Mouse (Mus musculus) ovary, adult 18-20 months (tissue): ENCODE results near the gene Smarcal1.
A peak's percentile ranks its signal among the peaks of the same experiment; 100 is the strongest.

Source experiments
- DNase-seq: peaks from one replicate; pipeline ENCODE4 v3.0.0; 2022; ENCODE audit warnings: low spot score, mixed read lengths

Smarcal1 gene

DNA sequence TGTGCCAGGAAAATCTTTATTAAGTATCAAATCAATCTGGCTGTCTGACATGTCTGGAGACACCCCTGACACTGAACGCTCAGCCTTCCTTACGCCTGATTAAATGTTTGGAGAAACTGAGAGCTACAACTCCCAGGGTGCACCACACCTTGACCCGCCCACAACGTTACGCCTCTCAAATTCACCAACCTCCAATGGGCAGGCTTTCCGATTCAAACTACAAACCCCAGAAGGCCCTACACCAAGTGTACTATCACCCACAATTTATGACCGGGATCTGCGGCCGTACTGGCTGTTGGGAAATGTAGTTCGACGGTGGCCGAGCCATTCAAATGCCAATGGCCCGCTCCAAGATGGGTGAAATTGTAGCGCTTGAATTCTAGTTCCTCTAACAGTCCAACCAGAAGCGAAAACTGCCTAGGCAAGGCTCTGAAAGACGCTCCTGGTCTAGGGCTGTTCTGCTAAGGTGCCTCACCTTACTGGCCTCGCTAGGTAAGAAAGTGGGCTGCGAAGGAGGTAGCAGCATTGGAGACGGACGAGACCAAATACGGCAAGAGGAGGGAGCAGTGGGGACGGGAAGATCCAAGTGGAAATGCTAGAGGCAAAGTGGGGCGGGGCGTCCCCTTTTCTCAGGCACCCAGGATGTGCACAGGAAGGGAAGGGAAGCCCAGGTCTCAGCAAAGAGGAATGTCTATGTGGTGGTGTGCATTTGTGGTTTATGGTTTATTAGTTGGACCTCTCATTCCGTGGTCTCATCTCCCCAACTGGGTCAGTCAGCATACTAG lies at the start of gene Smarcal1:
TSS of gene Smarcal1 (plus strand) at position 305 of the 785 bp plus-strand sequence.
- DNase-seq: peak; percentile 92

DNA sequence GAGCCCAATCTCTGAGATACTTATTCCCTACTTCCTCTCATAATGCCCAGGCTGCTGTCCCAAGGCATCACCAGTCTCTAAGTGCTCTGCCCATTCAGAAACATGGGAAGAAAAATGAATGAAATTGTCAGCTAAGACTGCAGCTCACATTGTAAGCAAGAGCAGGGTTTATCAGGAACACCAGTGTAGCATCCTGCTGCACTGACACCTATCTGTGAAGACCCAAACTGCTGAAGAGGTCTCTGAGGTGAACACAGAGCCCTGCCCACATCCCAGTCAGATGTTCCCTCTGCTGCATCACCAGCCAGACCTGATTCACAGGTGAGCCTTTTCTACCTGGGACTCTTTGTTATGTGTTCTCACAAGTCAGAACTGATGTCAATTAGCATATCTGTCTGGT lies 49.6 kb upstream of the Smarcal1 start:
- no peak for DNase-seq

GRCm38 (mm10) chr1:72535725-72536571 lies 47.1 kb upstream of the Smarcal1 start:
- DNase-seq: no peak

DNA sequence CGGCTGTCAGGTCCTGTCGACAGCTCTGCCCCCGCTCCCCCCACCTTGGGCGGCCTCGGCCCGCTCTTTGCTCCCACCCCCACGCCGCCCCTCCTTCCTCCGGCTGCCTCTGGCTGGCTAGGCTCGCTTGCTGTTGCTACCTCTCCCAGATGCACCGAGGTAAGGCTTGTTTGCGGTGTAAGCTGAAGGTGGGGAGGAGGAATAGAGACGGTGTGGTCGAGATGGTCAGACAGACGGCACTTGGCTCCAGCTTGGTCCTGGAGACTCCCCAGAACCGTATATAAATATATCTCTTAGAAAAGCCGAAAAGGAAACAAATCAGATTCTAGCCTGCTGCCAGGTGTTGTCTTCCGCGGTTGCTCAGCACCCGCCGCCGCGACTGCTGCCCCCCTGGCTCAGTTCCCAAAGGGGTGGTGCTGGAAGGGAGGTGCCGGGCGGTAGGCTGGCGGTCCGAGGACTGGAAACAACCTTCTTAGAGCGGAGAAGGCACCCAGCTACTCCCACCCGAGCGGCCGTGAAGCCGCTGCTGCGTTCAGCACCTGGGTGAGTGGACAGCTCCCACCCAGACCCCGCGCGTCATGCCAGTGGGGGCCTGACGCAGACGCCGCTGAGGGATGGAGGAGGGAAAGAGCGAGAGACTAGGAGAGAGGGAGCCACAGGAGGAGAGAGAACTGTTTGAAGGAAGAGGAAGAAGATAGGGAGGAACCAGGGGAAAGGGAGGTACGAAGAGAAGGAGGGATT lies 46.3 kb upstream of the Smarcal1 start, which contains the start of gene March4:
TSS of gene March4 (minus strand) at position 320 of the 741 bp plus-strand sequence.
- DNase-seq: peak; percentile 55

DNA sequence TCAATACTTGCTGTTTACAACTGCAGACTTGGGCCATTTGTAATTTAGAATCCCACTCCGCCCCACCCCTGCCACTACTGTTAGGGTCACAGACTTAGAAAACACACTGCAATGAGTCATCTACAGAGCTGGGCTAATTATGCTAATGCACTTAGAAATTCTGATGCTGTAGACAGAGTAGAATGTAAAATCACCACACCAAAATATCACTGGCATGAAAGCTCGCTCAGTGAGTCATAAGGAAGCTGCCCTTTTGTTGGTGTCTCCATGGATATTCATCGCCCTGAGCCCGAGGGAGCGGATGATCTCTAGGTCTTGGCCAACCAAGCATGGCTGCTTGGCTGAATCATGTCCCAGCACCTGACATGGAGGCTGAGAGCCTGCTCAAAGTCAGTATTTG lies 44.8 kb upstream of the Smarcal1 start:
- no peak for DNase-seq

GRCm38 (mm10) chr1:72550317-72550716 lies 32.7 kb upstream of the Smarcal1 start:
- DNase-seq: no peak

GRCm38 (mm10) chr1:72556471-72556870 lies 26.6 kb upstream of the Smarcal1 start:
- no peak for DNase-seq

DNA sequence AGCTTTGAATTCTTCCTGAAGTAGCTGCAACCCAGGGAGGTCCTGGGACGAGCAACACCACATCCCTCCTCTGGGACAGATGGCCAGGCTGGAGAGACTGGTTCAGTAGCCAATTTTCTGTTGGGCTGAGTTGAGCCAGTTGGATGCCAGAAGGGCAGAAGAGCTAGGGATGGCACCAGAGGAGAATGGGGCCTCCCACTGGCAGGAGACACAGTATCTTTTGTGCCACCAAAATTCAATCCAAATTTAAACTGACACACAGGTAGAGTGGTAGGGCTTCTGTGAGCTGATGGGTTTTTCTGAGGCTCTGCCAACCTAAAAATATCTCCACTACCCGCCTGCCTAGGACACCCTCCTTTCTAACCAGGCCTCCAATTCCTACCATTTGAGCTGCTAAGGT lies 24.4 kb upstream of the Smarcal1 start:
- DNase-seq: no peak

GRCm38 (mm10) chr1:72564334-72564962 lies 18.6 kb upstream of the Smarcal1 start:
- no peak for DNase-seq

DNA sequence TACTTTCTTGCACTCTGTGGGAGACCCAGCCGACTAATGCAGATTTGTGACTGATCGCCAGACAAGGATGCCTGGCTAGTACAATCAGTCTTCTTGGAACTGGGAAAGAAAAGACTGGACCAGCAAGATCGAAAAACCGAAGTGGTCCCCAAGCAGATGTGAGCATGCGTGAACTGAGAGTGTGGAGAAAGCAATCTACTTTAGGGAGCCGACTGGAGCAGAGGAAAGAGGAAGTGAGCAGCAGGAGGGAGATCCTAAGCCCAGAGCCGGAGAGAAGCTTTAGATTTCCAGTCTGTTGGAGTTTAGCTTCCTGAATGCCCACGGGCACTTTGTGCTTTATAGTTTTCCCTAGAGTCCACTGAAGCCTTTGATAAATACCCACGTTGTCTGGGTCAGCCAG lies 16.0 kb upstream of the Smarcal1 start:
- no peak for DNase-seq

GRCm38 (mm10) chr1:72568725-72569124 lies 14.3 kb upstream of the Smarcal1 start:
- no peak for DNase-seq

DNA sequence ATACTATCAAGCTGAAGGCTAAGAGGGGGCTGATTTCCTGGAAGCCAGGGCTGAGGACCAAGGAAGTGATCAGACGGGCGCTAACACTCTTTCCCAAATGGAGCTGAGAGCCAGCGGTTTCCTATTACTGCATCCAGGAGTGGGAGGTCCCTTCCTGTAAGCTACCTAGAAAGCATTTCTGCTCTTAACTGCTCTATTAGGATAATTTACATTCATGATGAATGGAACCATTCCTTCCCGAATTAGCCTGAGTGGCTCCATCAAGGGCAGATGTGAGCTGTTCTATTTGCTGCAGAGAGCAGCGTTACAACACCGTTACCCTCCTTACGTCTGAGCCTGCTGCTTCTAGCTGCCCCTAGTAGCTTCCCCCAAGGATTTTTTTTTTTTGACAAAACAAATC lies 9.0 kb upstream of the Smarcal1 start:
- DNase-seq: no peak

GRCm38 (mm10) chr1:72574608-72575007 lies 8.4 kb upstream of the Smarcal1 start:
- DNase-seq: no peak

- DNase-seq: no peak
These were observed 7.9 kb upstream of the Smarcal1 start for GRCm38 (mm10) chr1:72575121-72575520.

GRCm38 (mm10) chr1:72577481-72577922 lies 5.5 kb upstream of the Smarcal1 start:
- no peak for DNase-seq

- no peak for DNase-seq
These were observed 4.7 kb upstream of the Smarcal1 start for GRCm38 (mm10) chr1:72578351-72578750.

GRCm38 (mm10) chr1:72578806-72579205 lies 4.2 kb upstream of the Smarcal1 start:
- DNase-seq: no peak

DNA sequence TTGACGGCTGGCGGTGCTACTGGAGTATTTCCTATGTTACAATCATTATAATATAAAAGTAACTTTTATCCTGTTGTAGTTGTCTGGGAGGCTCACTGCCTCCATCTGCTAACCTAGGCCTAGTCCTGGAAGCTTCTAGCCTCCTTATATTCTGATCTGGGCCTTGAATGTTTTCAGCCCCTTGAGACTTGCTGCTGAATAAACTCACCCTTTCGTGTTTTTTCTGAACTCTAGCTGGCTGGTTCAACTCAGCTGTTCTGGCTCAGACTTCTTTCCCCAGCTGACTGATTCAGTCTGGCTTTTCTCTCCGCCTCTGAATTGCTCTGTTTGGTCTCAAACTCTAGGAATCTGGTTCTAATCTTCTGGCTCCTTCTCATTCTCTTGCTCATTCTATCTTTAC lies 855 bp downstream of the Smarcal1 start:
- no peak for DNase-seq

DNA sequence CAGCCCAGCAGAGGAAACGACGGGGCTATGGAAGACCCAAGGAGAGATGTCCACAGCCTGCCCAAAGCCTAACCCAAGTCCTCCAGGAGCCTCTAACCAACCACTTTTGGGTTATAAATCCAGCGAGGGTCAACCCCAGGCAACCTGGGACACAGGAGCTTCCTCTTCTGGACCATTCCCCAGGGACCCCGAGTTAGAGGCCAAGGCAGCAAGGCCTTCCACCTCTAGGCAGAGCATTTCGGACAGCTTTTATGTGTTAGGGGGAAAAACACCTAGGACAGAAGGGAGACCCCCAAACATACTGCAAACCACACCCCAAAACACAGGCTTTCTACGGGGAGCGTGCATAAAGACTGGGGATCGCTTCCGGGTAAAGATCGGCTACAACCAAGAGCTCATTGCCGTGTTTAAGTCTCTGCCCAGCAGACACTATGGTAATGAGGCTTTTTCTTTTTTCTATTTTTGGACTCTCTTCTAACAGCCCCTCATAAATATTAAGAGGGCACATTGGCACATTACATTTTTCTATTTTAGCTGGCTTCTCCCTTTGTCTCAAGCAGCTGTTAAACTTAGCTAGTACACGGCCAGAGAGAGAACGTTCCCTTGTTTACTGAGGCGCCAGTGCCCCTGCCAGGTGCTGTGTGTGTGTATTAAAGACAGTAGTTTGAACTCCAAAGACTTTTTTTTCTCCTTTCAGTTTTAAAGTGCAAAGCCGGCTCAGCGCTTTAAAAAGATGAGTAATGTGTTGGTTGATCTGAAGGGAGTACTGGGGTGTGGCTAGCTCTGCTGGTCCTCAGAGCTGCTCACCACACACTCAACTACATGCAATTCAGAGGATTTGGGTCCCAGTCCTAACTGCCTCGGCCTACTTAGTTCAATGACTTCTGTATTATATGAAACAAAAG lies 3.2 kb downstream of the Smarcal1 start:
- no peak for DNase-seq

- no peak for DNase-seq
These were observed 4.5 kb downstream of the Smarcal1 start for GRCm38 (mm10) chr1:72587532-72587931.

- DNase-seq: no peak
These were observed 5.7 kb downstream of the Smarcal1 start for GRCm38 (mm10) chr1:72588763-72589162.
